Mouse (Mus musculus) ES-Bruce4 (cell line): ENCODE measurements around the gene Repin1.

ENCODE experiments used
- CTCF ChIP-seq: IDR thresholded peaks from one replicate; pipeline ENCODE4 v1.8.1; 2011; ENCODE audit warnings: low read depth, low read length
- EP300 ChIP-seq: IDR thresholded peaks from 2 replicates; pipeline ENCODE4 v1.6.1; 2011; ENCODE audit warnings: low read depth, low read length; ENCODE audit not compliant: insufficient read depth

- TF ChIP-seq CTCF (no peak), EP300 (no peak)
Measured at GRCm38 (mm10) chr6:48566312-48566711, 27.4 kb upstream of the Repin1 start.
